Mouse (Mus musculus) intestine, postnatal 0 days (tissue): ENCODE data around the gene Wnt1. TPM values are rescaled to one million over a fixed set of nuclear protein-coding genes. Genes with fewer than 3 reads are reported as not detected.

Source experiments
- ATAC-seq: fragments of 200-750 bp; cut with Nextera tagmentation; 2 replicates; pipeline ENCODE4 v1.8.0; 2017; ENCODE audit warnings: mild to moderate bottlenecking, moderate TSS enrichment, moderate library complexity
- H3K27ac ChIP-seq: fragments of 300-500 bp; sonication (generic); 2 replicates; pipeline ENCODE4 v1.5.1; 2014; ENCODE audit warnings: mild to moderate bottlenecking, low read depth, low read length, moderate library complexity
- H3K27me3 ChIP-seq: fragments of 300-500 bp; sonication (generic); replicated peaks from 2 replicates; pipeline ENCODE4 v1.6.1; 2014; ENCODE audit warnings: low read length, mixed read lengths; ENCODE audit not compliant: control insufficient read depth, insufficient read depth
- H3K36me3 ChIP-seq: fragments of 300-500 bp; sonication (generic); 2 replicates; pipeline ENCODE4 v1.6.1; 2014; ENCODE audit warnings: mild to moderate bottlenecking, moderate library complexity; ENCODE audit not compliant: control insufficient read depth, insufficient read depth
- H3K4me1 ChIP-seq: fragments of 300-500 bp; sonication (generic); replicated peaks from 2 replicates; pipeline ENCODE4 v1.6.1; 2014; ENCODE audit warnings: antibody characterized with exemption, low read length, mixed read lengths; ENCODE audit not compliant: control insufficient read depth, insufficient read depth
- H3K4me2 ChIP-seq: fragments of 300-500 bp; sonication (generic); replicated peaks from 2 replicates; pipeline ENCODE4 v1.6.1; 2014; ENCODE audit warnings: low read depth, mild to moderate bottlenecking, moderate library complexity
- H3K4me3 ChIP-seq: fragments of 300-500 bp; sonication (generic); 2 replicates; pipeline ENCODE4 v1.5.1; 2014; ENCODE audit warnings: low read depth, low read length
- H3K9ac ChIP-seq: fragments of 300-500 bp; sonication (generic); 2 replicates; pipeline ENCODE4 v1.6.1; 2014; ENCODE audit warnings: mild to moderate bottlenecking, low read depth, low read length
- H3K9me3 ChIP-seq: fragments of 300-500 bp; sonication (generic); 2 replicates; pipeline ENCODE4 v1.6.1; 2016; ENCODE audit warnings: mixed run types; ENCODE audit not compliant: control insufficient read depth
- CTCF ChIP-seq: sonication (generic); IDR thresholded peaks from 2 replicates; pipeline ENCODE4 v1.5.1; 2016; ENCODE audit warnings: low read depth, mild to moderate bottlenecking, control low read depth, antibody characterized with exemption, moderate library complexity
- WGBS: fragments of 180-500 bp; shearing (Covaris S2); extraction: QIAGEN DNeasy Blood & Tissue Kit; methylation state at CpG from one replicate; pipeline ENCODE4 v1.1.7; 2014; 5-methylcytosine and 5-hydroxymethylcytosine counted together
- polyA plus RNA-seq: library from polyadenylated mRNA; unstranded; fragments of >200 nt; fragmentation: Nextera tagmentation; extraction: Ambion mirVana; gene quantifications from 2 replicates; pipeline ENCODE4 v1.2.1, GENCODE M21; 2015

The Wnt1 gene
- polyA plus RNA-seq, 1 experiment from 2014 or later: not detected

GRCm38 (mm10) chr15:98777005-98777616, 12.5 kb upstream of the Wnt1 start:
- no peak overlapping the region for H3K9ac ChIP-seq
- 0 out of 2 replicates have a peak, but pooled peaks cover 6% of the 10 kb centered on the region for H3K4me1 ChIP-seq
- H3K27me3 ChIP-seq: peaks cover 72% of the 10 kb centered on the region
- H3K9me3 ChIP-seq: no peaks in the 10 kb centered on the region
- H3K4me3 ChIP-seq: peak overlapping the region; percentile 33
- no peak overlapping the region for H3K27ac ChIP-seq
- 4% methylated on average over 19 of the region's 19 CpGs for WGBS
- no peak for TF ChIP-seq CTCF
- H3K4me2 ChIP-seq: peak overlapping the region; percentile 57; the same call in 1 of the 2 replicates
- no peaks in the 10 kb centered on the region for H3K36me3 ChIP-seq
- ATAC-seq: 0 out of 2 replicates have a peak, but pooled peaks have one; percentile 10

- H3K9ac ChIP-seq: no peak within 1 kb of the TSS
- under 1% methylated on average over 33 of the region's 33 CpGs for WGBS
Measured at GRCm38 (mm10) chr15:98777762-98778161, 11.9 kb upstream of the Wnt1 start, which contains the start of gene Wnt10b. TSS of gene Wnt10b (minus strand) at chr15:98778150.

DNA sequence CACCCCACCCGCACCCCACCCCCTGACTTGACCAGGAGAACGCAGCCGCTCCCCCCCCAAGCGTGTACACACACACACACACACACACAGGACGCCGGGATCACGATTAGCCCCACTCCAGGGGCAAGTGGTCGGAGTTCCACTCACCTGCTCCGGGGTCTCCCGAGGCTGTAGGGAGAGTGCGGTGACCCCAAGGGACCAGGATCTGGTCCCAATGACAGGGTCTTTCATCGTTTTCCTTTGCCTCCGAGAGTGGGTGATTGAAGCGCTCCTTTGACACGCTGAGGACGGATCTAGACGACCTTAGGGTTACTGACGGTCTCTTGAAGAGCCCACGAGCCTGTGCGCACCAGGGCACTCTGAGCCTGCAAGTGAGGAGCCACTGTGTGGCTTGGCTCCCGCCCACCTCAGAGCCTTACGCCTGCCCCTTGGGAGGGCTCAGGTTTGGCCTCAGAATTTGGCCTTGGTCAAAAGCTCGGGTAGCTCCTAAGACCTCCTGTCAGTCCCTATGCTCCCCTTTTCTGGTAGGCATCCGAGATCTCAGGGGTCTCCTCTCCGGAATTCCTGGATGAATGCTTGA, 11.4 kb upstream of the Wnt1 start:
- ATAC-seq: no peak
- TF ChIP-seq CTCF: no peak
- under 1% methylated on average over 25 of the region's 25 CpGs for WGBS
- peaks cover 72% of the 10 kb centered on the region for H3K27me3 ChIP-seq
- H3K27ac ChIP-seq: no peak overlapping the region
- H3K36me3 ChIP-seq: no peaks in the 10 kb centered on the region
- no peaks in the 10 kb centered on the region for H3K9me3 ChIP-seq
- H3K4me3 ChIP-seq: peak overlapping the region; percentile 33
- H3K4me1 ChIP-seq: no peaks in the 10 kb centered on the region
- no peak overlapping the region for H3K9ac ChIP-seq
- peak overlapping the region; percentile 57 for H3K4me2 ChIP-seq

More at GRCm38 (mm10) chr15:98777762-98778161, 11.9 kb upstream of the Wnt1 start, which contains the start of gene Wnt10b:
- no peak within 1 kb of the TSS for H3K27ac ChIP-seq
- H3K4me2 ChIP-seq: peak within 1 kb of the TSS; percentile 57
- no peak for ATAC-seq
- H3K4me1 ChIP-seq: no peaks in the 10 kb centered on the region
- no peak for TF ChIP-seq CTCF
- peak within 1 kb of the TSS; percentile 33 for H3K4me3 ChIP-seq
- H3K27me3 ChIP-seq: peaks cover 72% of the 10 kb centered on the region
- no peaks in the 10 kb centered on the region for H3K36me3 ChIP-seq
- H3K9me3 ChIP-seq: no peaks in the 10 kb centered on the region

- Histone ChIP-seq H3K27ac (no peak overlapping the region), H3K9ac (no peak overlapping the region), H3K4me1 (no peaks in the 10 kb centered on the region), H3K4me3 (no peak overlapping the region), H3K9me3 (no peaks in the 10 kb centered on the region), H3K36me3 (no peaks in the 10 kb centered on the region), H3K27me3 (peaks cover 72% of the 10 kb centered on the region), H3K4me2 (no peak overlapping the region)
- 16% methylated on average over 10 of the region's 11 CpGs for WGBS
- no peak for ATAC-seq
- no peak for TF ChIP-seq CTCF
Measured at GRCm38 (mm10) chr15:98778806-98779205, 10.9 kb upstream of the Wnt1 start.

DNA sequence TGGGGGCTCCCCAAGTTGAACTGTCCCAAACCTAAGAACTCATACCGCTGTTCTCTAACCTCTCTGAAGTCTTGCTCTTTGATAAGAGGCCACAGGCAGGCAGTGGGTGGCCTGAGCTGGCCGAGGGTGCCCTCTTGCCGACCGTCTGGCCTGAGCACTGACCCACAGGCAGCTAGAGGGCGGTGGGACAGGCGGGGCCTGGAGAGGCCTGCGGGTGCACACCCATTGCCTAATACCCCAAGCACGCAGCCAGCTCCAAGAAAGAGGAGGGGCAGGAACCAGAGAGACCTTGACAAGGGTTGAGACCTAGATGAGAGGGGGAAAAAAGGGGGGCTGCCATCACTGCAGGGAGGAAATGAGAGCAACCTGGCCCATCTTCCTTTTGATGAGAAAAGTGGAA, 9.6 kb upstream of the Wnt1 start:
- ATAC-seq: no peak
- Histone ChIP-seq H3K4me2 (no peak overlapping the region), H3K4me1 (no peaks in the 10 kb centered on the region), H3K9ac (no peak overlapping the region), H3K36me3 (no peaks in the 10 kb centered on the region), H3K9me3 (no peaks in the 10 kb centered on the region), H3K4me3 (no peak overlapping the region), H3K27me3 (peaks cover 63% of the 10 kb centered on the region), H3K27ac (no peak overlapping the region)
- TF ChIP-seq CTCF: no peak
- 6% methylated on average over 8 of the region's 8 CpGs for WGBS

DNA sequence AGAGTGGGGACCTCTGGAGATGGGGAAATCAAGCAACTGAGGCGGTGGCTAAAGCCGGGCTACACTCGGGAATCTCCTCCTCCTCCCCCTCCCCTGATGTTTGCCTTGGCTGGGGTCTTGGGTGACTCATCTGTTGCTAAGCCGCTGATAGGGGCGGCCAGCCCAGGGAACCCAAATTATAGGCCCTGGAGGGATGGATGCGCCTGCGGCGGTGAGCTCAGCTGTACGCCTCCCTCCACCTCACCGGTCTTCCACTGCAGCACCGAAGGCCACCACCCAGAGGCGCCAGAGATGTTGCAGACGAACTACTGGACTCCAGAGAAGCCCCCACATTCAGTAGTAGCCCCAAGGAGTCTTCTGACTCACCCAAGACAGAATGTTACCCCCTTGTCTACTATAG, 9.1 kb upstream of the Wnt1 start:
- Histone ChIP-seq H3K9ac (no peak overlapping the region), H3K4me2 (no peak overlapping the region), H3K9me3 (peaks cover 2% of the 10 kb centered on the region; the same call in 1 of the 2 replicates), H3K36me3 (no peaks in the 10 kb centered on the region), H3K4me3 (no peak overlapping the region), H3K27ac (no peak overlapping the region), H3K27me3 (peaks cover 60% of the 10 kb centered on the region), H3K4me1 (no peaks in the 10 kb centered on the region)
- 10% methylated on average over 13 of the region's 13 CpGs for WGBS
- peak; percentile 43 for TF ChIP-seq CTCF
- no peak for ATAC-seq
